In genomic region chr8:78107339-78107738, GRCm38 (mm10) we compare ENCODE assay signal across 20 mouse cellular contexts.
"Had no signal": no experiment of that assay in that cellular context is flagged by ENCODE, and none has a peak within 500 bp of the region (broad histone marks: within the 10 kb centered on the region; RNA-seq: fewer than 3 reads in every experiment).

No protein-coding gene starts in this region.

- H3K36me3 ChIP-seq: midbrain, embryonic 10.5 days; midbrain, embryonic 12.5 days; neural tube, embryonic 13.5 days; neural tube, embryonic 15.5 days; stomach, embryonic 15.5 days had no signal

- H3K4me3 ChIP-seq: midbrain, embryonic 10.5 days; midbrain, embryonic 12.5 days; myocyte; neural tube, embryonic 13.5 days; neural tube, embryonic 15.5 days; stomach, embryonic 15.5 days had no signal

- H3K27me3 ChIP-seq: midbrain, embryonic 12.5 days; neural tube, embryonic 13.5 days; neural tube, embryonic 15.5 days; stomach, embryonic 15.5 days had no signal

- H3K27ac ChIP-seq: midbrain, embryonic 10.5 days; midbrain, embryonic 12.5 days; neural tube, embryonic 13.5 days; neural tube, embryonic 15.5 days; stomach, embryonic 15.5 days had no signal

- H3K9me3 ChIP-seq: midbrain, embryonic 10.5 days; midbrain, embryonic 12.5 days; neural tube, embryonic 13.5 days; neural tube, embryonic 15.5 days; stomach, embryonic 15.5 days had no signal

- H3K4me1 ChIP-seq: midbrain, embryonic 10.5 days; midbrain, embryonic 12.5 days; neural tube, embryonic 13.5 days; neural tube, embryonic 15.5 days; stomach, embryonic 15.5 days had no signal

- H3K9ac ChIP-seq: lung, embryonic 14.5 days; midbrain, embryonic 12.5 days; neural tube, embryonic 13.5 days; neural tube, embryonic 15.5 days; stomach, embryonic 15.5 days had no signal

- H3K4me2 ChIP-seq: lung, embryonic 14.5 days; midbrain, embryonic 12.5 days; neural tube, embryonic 13.5 days; neural tube, embryonic 15.5 days; stomach, embryonic 15.5 days had no signal

- DNase-seq: lung, adult 18-20 months; lung, embryonic 14.5 days; lung, postnatal 10 days; lung, postnatal 4 days; midbrain, embryonic 14.5 days; retina, postnatal 1 day; right cerebral cortex, adult 18-20 months; right cerebral cortex, postnatal 25 days; right cerebral cortex, postnatal 4 days; spleen, adult 18-20 months; thymus, adult 18-20 months; thymus, postnatal 14 days; thymus, postnatal 36 days had no signal

- ATAC-seq: midbrain, embryonic 16.5 days had no signal
